Comparison of ENCODE assay signal across 24 mouse cellular contexts in genomic region chr9:29866101-29866500, GRCm38 (mm10).
DNase-seq lines count a peak whose midpoint lies in the region; ATAC-seq lines count a peak whose summit lies in the region.
"Had no signal": no experiment of that assay in that cellular context is flagged by ENCODE, and none has a peak within 500 bp of the region (broad histone marks: within the 10 kb centered on the region; RNA-seq: fewer than 3 reads in every experiment).

No protein-coding gene starts in this region.

- no peak overlapping the region for H3K4me3 ChIP-seq in hindbrain, embryonic 10.5 days
- H3K4me3 ChIP-seq in hindbrain, embryonic 14.5 days (replicated peaks; ENCODE audit: low read length) = no peak overlapping the region
- no peak overlapping the region for H3K4me3 ChIP-seq in midbrain, embryonic 12.5 days
- H3K4me3 ChIP-seq in midbrain, embryonic 16.5 days (ENCODE audit: low read depth, low read length) = no peak overlapping the region
- H3K4me3 ChIP-seq in forebrain, embryonic 10.5 days = no peak overlapping the region
- H3K4me3 ChIP-seq: embryonic facial prominence, embryonic 10.5 days; embryonic facial prominence, embryonic 13.5 days; erythroblast, embryonic 14.5 days; forebrain, embryonic 13.5 days; gastrocnemius, adult 2 months; intestine, embryonic 15.5 days had no signal

- 39% methylated on average over 4 of the region's 4 CpGs for WGBS in hindbrain, embryonic 10.5 days
- 36% methylated on average over 4 of the region's 4 CpGs for WGBS in hindbrain, embryonic 14.5 days
- WGBS in midbrain, embryonic 12.5 days = 75% methylated on average over 4 of the region's 4 CpGs
- WGBS in midbrain, embryonic 16.5 days = 81% methylated on average over 4 of the region's 4 CpGs
- 81% methylated on average over 4 of the region's 4 CpGs for WGBS in forebrain, embryonic 10.5 days

- no peak overlapping the region for H3K4me2 ChIP-seq in hindbrain, embryonic 14.5 days (replicated peaks)
- no peak overlapping the region for H3K4me2 ChIP-seq in midbrain, embryonic 12.5 days (replicated peaks)
- H3K4me2 ChIP-seq in midbrain, embryonic 16.5 days (ENCODE audit: low read length) = no peak overlapping the region
- H3K4me2 ChIP-seq: embryonic facial prominence, embryonic 13.5 days; forebrain, embryonic 13.5 days; heart, embryonic 11.5 days; intestine, embryonic 15.5 days had no signal

- H3K4me1 ChIP-seq in hindbrain, embryonic 10.5 days (replicated peaks) = peaks cover 59% of the 10 kb centered on the region
- H3K4me1 ChIP-seq in hindbrain, embryonic 14.5 days (replicated peaks; ENCODE audit: control insufficient read depth, insufficient read depth, low read length) = peaks cover 45% of the 10 kb centered on the region
- H3K4me1 ChIP-seq in midbrain, embryonic 12.5 days = peaks cover 36% of the 10 kb centered on the region
- peaks cover 23% of the 10 kb centered on the region for H3K4me1 ChIP-seq in midbrain, embryonic 16.5 days (ENCODE audit: control insufficient read depth, insufficient read depth, low read length)
- peaks cover 40% of the 10 kb centered on the region for H3K4me1 ChIP-seq in forebrain, embryonic 10.5 days
- H3K4me1 ChIP-seq: intestine, embryonic 15.5 days had no signal

- no peak overlapping the region for H3K9ac ChIP-seq in hindbrain, embryonic 14.5 days
- H3K9ac ChIP-seq in midbrain, embryonic 12.5 days (replicated peaks) = no peak overlapping the region
- H3K9ac ChIP-seq in midbrain, embryonic 16.5 days (ENCODE audit: low read depth, low read length) = no peak overlapping the region
- H3K9ac ChIP-seq: embryonic facial prominence, embryonic 13.5 days; forebrain, embryonic 13.5 days; intestine, embryonic 15.5 days had no signal

- DNase-seq in hindbrain, embryonic 10.5 days (ENCODE audit: low spot score) = peak; percentile 46
- no peak for DNase-seq in hindbrain, embryonic 14.5 days (ENCODE audit: low spot score)
- peak; percentile 62 for DNase-seq in embryo, embryonic 11 days
- peak; percentile 75 for DNase-seq in mesoderm, embryonic 11.5 days (ENCODE audit: low read depth, low spot score)
- DNase-seq in forebrain, embryonic 10.5 days (ENCODE audit: extremely low spot score, low spot score) = no peak
- DNase-seq in frontal cortex, postnatal 14 days (ENCODE audit: low spot score in 2 of 2) = no peak
- DNase-seq: adrenal gland, adult 8-10 months; adrenal gland, postnatal 25 days; cerebellum, adult 18-20 months; cerebellum, adult 9-10 months; cerebellum, postnatal 25 days; gastrocnemius, adult 2 months; gastrocnemius, postnatal 14 days; heart, adult 11 months; kidney, adult 11 months had no signal

- H3K9me3 ChIP-seq in hindbrain, embryonic 10.5 days = no peaks in the 10 kb centered on the region
- H3K9me3 ChIP-seq in hindbrain, embryonic 14.5 days (ENCODE audit: control insufficient read depth, low read length) = no peaks in the 10 kb centered on the region
- no peaks in the 10 kb centered on the region for H3K9me3 ChIP-seq in midbrain, embryonic 12.5 days
- no peaks in the 10 kb centered on the region for H3K9me3 ChIP-seq in midbrain, embryonic 16.5 days (replicated peaks; ENCODE audit: control insufficient read depth, low read length, poor library complexity, severe bottlenecking)
- H3K9me3 ChIP-seq in forebrain, embryonic 10.5 days = no peaks in the 10 kb centered on the region
- H3K9me3 ChIP-seq: embryonic facial prominence, embryonic 10.5 days; embryonic facial prominence, embryonic 13.5 days; forebrain, embryonic 13.5 days; intestine, embryonic 15.5 days had no signal

- ATAC-seq in hindbrain, embryonic 14.5 days (ENCODE audit: low FRiP score) = no peak
- no peak for ATAC-seq in midbrain, embryonic 12.5 days (ENCODE audit: low FRiP score, low read depth)
- ATAC-seq in midbrain, embryonic 16.5 days = no peak
- ATAC-seq: activated CD4-positive, CD25-positive, alpha-beta regulatory T cell, adult 4 months; forebrain, embryonic 13.5 days; intestine, embryonic 15.5 days had no signal

- H3K27me3 ChIP-seq in hindbrain, embryonic 10.5 days (ENCODE audit: insufficient read depth, poor library complexity, severe bottlenecking) = peaks cover 4% of the 10 kb centered on the region; the same call in 1 of the 2 replicates
- no peaks in the 10 kb centered on the region for H3K27me3 ChIP-seq in hindbrain, embryonic 14.5 days (ENCODE audit: control insufficient read depth, insufficient read depth, low read length)
- H3K27me3 ChIP-seq in midbrain, embryonic 12.5 days = 0 out of 2 replicates have a peak, but pooled peaks cover 7% of the 10 kb centered on the region
- no peaks in the 10 kb centered on the region for H3K27me3 ChIP-seq in midbrain, embryonic 16.5 days (ENCODE audit: control insufficient read depth, insufficient read depth, low read depth, low read length)
- peaks cover 77% of the 10 kb centered on the region for H3K27me3 ChIP-seq in forebrain, embryonic 10.5 days (ENCODE audit: poor library complexity, severe bottlenecking)
- H3K27me3 ChIP-seq: embryonic facial prominence, embryonic 13.5 days; intestine, embryonic 15.5 days had no signal

- peak overlapping the region; percentile 82 for H3K27ac ChIP-seq in hindbrain, embryonic 10.5 days
- no peak overlapping the region for H3K27ac ChIP-seq in hindbrain, embryonic 14.5 days
- H3K27ac ChIP-seq in midbrain, embryonic 12.5 days (replicated peaks) = 0 out of 2 replicates have a peak overlapping the region, but pooled peaks have one; percentile 73
- no peak overlapping the region for H3K27ac ChIP-seq in midbrain, embryonic 16.5 days (ENCODE audit: low read length)
- no peak overlapping the region for H3K27ac ChIP-seq in forebrain, embryonic 10.5 days
- H3K27ac ChIP-seq: embryonic facial prominence, embryonic 13.5 days; gastrocnemius, adult 2 months; intestine, embryonic 15.5 days had no signal

- no peaks in the 10 kb centered on the region for H3K36me3 ChIP-seq in hindbrain, embryonic 10.5 days
- H3K36me3 ChIP-seq in hindbrain, embryonic 14.5 days (replicated peaks; ENCODE audit: control insufficient read depth, insufficient read depth) = no peaks in the 10 kb centered on the region
- no peaks in the 10 kb centered on the region for H3K36me3 ChIP-seq in midbrain, embryonic 12.5 days
- H3K36me3 ChIP-seq in midbrain, embryonic 16.5 days (ENCODE audit: control insufficient read depth, insufficient read depth, low read length) = no peaks in the 10 kb centered on the region
- no peaks in the 10 kb centered on the region for H3K36me3 ChIP-seq in forebrain, embryonic 10.5 days (replicated peaks)
- H3K36me3 ChIP-seq: embryonic facial prominence, embryonic 10.5 days; embryonic facial prominence, embryonic 13.5 days; intestine, embryonic 15.5 days had no signal

Comparison
In these comparisons a context has a peak if more than half of its experiments do, and no peak if none do; other contexts are left out.
1. DNase-seq: peak in hindbrain, embryonic 10.5 days (single experiment), embryo, embryonic 11 days (single experiment) and mesoderm, embryonic 11.5 days (single experiment); none in hindbrain, embryonic 14.5 days (single experiment), forebrain, embryonic 10.5 days (single experiment) and frontal cortex, postnatal 14 days (0 of 2).
2. H3K27ac ChIP-seq: peak in hindbrain, embryonic 10.5 days (single experiment) and midbrain, embryonic 12.5 days (single experiment); none in hindbrain, embryonic 14.5 days (single experiment), midbrain, embryonic 16.5 days (single experiment) and forebrain, embryonic 10.5 days (single experiment).